Mouse (Mus musculus) cerebellum, adult 2 months (tissue): ENCODE measurements around the gene Cyp2u1.

ENCODE experiments used
- CTCF ChIP-seq: fragments of 200-500 bp; IDR thresholded peaks from 2 replicates; pipeline ENCODE4 v1.5.1; 2011; ENCODE audit warnings: low read depth, mild to moderate bottlenecking, control low read depth, low read length, moderate library complexity, borderline replicate concordance; ENCODE audit not compliant: insufficient read depth
- POLR2A ChIP-seq: fragments of 200-500 bp; IDR thresholded peaks from 2 replicates; pipeline ENCODE4 v1.6.1; 2011; ENCODE audit warnings: low read length, control low read depth, borderline replicate concordance; ENCODE audit not compliant: insufficient read depth

DNA sequence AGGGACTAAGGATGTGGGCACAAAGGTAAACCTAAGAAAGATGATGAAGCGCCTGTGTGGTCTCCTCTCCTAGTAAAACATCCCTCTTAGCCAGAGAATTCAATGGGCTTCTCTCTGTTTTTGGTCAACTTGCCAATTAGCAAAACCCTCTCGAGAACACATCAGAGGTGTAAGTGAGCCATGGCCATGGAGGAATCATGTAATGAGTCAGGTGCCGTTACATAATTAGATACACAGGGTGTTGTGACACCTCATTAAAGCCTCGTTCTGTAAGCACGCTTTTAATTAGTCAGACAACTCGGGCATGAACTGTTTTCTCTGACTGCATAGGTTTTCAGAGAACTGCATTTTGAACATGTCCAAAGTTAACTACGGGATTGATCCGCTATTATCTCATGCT, 33.6 kb upstream of the Cyp2u1 start:
- no peak for TF ChIP-seq CTCF
- TF ChIP-seq POLR2A = no peak
